Mouse (Mus musculus) kidney, postnatal 10 days (tissue): ENCODE results near the gene Disp2.
A peak's percentile ranks its signal among the peaks of the same experiment; 100 is the strongest.

ENCODE experiments used
- DNase-seq: peaks from one replicate; pipeline ENCODE4 v3.0.0; 2021; ENCODE audit warnings: mixed read lengths

Disp2 gene

GRCm38 (mm10) chr2:118790221-118790550 is 10.7 kb downstream of the Disp2 start:
- DNase-seq = no peak

GRCm38 (mm10) chr2:118790551-118791525 is 11.3 kb downstream of the Disp2 start:
- DNase-seq = peak; percentile 83

- no peak for DNase-seq
Measured at GRCm38 (mm10) chr2:118791591-118792258, 12.2 kb downstream of the Disp2 start.

- no peak for DNase-seq
Measured at GRCm38 (mm10) chr2:118792259-118792613, 12.7 kb downstream of the Disp2 start.

- DNase-seq = no peak
Measured at GRCm38 (mm10) chr2:118793636-118794035, 14.1 kb downstream of the Disp2 start.

GRCm38 (mm10) chr2:118802542-118803118 is 23.1 kb downstream of the Disp2 start:
- DNase-seq = no peak

GRCm38 (mm10) chr2:118804474-118804873 is 25.0 kb downstream of the Disp2 start:
- DNase-seq = no peak

GRCm38 (mm10) chr2:118805137-118805536 is 25.6 kb downstream of the Disp2 start:
- no peak for DNase-seq

GRCm38 (mm10) chr2:118805756-118806155 is 26.2 kb downstream of the Disp2 start:
- no peak for DNase-seq

- DNase-seq = peak; percentile 7
Measured at GRCm38 (mm10) chr2:118806860-118807259, 27.3 kb downstream of the Disp2 start.

GRCm38 (mm10) chr2:118810861-118811260 is 31.3 kb downstream of the Disp2 start:
- no peak for DNase-seq

- no peak for DNase-seq
Measured at GRCm38 (mm10) chr2:118812724-118813123, 33.2 kb downstream of the Disp2 start.

- DNase-seq = peak; percentile 94
Measured at GRCm38 (mm10) chr2:118813981-118814836, 34.7 kb downstream of the Disp2 start, which contains the start of gene Knstrn. TSS of gene Knstrn (plus strand) at chr2:118814003.

- DNase-seq = no peak
Measured at GRCm38 (mm10) chr2:118822800-118823199, 43.3 kb downstream of the Disp2 start.

- no peak for DNase-seq
Measured at GRCm38 (mm10) chr2:118824396-118824795, 44.9 kb downstream of the Disp2 start.

- no peak for DNase-seq
Measured at GRCm38 (mm10) chr2:118829096-118829495, 49.6 kb downstream of the Disp2 start.

- no peak for DNase-seq
Measured at GRCm38 (mm10) chr2:118834061-118834460, 54.5 kb downstream of the Disp2 start.

- DNase-seq = no peak
Measured at GRCm38 (mm10) chr2:118835115-118835514, 55.6 kb downstream of the Disp2 start.

- DNase-seq = no peak
Measured at GRCm38 (mm10) chr2:118838330-118838729, 58.8 kb downstream of the Disp2 start.

- DNase-seq = no peak
Measured at GRCm38 (mm10) chr2:118841186-118841585, 61.7 kb downstream of the Disp2 start.

GRCm38 (mm10) chr2:118841774-118842173 is 62.3 kb downstream of the Disp2 start:
- DNase-seq = no peak

GRCm38 (mm10) chr2:118844427-118844826 is 64.9 kb downstream of the Disp2 start:
- no peak for DNase-seq

GRCm38 (mm10) chr2:118846246-118846645 is 66.7 kb downstream of the Disp2 start:
- peak; percentile 35 for DNase-seq
